Mouse (Mus musculus) testis, adult 2 months (tissue): ENCODE data around the gene Cdc123. TPM values are rescaled to one million over a fixed set of nuclear protein-coding genes. Genes with fewer than 3 reads are reported as not detected.

Source experiments
- H3K27ac ChIP-seq: fragments of 200-500 bp; 2 replicates; pipeline ENCODE4 v1.5.1; 2012; ENCODE audit warnings: low read depth, low read length; ENCODE audit not compliant: control insufficient read depth, insufficient read depth
- H3K27me3 ChIP-seq: fragments of 200-500 bp; 2 replicates; pipeline ENCODE4 v1.6.1; 2012; ENCODE audit warnings: mild to moderate bottlenecking, low read length, moderate library complexity; ENCODE audit not compliant: control insufficient read depth, insufficient read depth
- H3K36me3 ChIP-seq: fragments of 200-500 bp; 2 replicates; pipeline ENCODE4 v1.6.1; 2012; ENCODE audit warnings: mild to moderate bottlenecking, low read length; ENCODE audit not compliant: control insufficient read depth, insufficient read depth
- H3K4me1 ChIP-seq: fragments of 200-500 bp; 2 replicates; pipeline ENCODE4 v1.6.1; 2012; ENCODE audit warnings: low read length; ENCODE audit not compliant: control insufficient read depth, insufficient read depth
- H3K4me3 ChIP-seq: fragments of 200-500 bp; 2 replicates; pipeline ENCODE4 v1.5.1; 2012; ENCODE audit warnings: low read depth, mild to moderate bottlenecking, low read length, moderate library complexity, mixed read lengths; ENCODE audit not compliant: control insufficient read depth
- CTCF ChIP-seq: fragments of 200-500 bp; IDR thresholded peaks from 2 replicates; pipeline ENCODE4 v1.5.1; 2012; ENCODE audit warnings: low read depth, mild to moderate bottlenecking, inconsistent platforms, low read length, moderate library complexity; ENCODE audit not compliant: control insufficient read depth, insufficient read depth, insufficient replicate concordance
- POLR2A ChIP-seq: fragments of 200-500 bp; IDR thresholded peaks from 2 replicates; pipeline ENCODE4 v1.6.1; 2012; ENCODE audit warnings: low read depth, mild to moderate bottlenecking, inconsistent platforms, low read length, moderate library complexity; ENCODE audit not compliant: control insufficient read depth
- polyA plus RNA-seq: library from polyadenylated mRNA; depleted of rRNA; stranded (reverse); fragments of >200 nt; gene quantifications from 2 replicates; pipeline ENCODE4 v1.2.3, GENCODE M21; 2012

Gene Cdc123
- polyA plus RNA-seq, 1 experiment, result 79.7 TPM

DNA sequence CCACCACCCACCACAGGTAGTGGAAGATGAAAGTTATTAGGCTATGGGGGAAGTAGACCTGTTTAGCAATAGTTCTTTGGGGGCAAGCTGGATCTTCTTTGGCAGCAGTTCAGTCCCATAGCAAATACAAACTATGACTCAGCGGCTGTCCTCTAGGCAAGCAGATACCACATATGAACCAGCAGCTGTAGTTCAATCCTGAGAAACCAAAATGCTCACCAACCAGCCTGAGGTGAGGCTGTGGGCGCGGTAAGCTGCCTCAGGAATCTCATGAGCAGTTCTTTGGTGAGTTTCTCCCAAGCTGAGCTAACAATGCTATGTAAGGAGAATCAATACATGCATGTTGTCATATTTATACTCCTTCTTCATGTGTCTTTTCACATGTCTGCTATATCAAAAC, 57.6 kb downstream of the Cdc123 start:
- no peaks in the 10 kb centered on the region for H3K27me3 ChIP-seq
- H3K4me1 ChIP-seq, result no peaks in the 10 kb centered on the region
- H3K36me3 ChIP-seq, result no peaks in the 10 kb centered on the region
- no peak for TF ChIP-seq POLR2A
- TF ChIP-seq CTCF, result no peak
- no peak overlapping the region for H3K27ac ChIP-seq
- no peak overlapping the region for H3K4me3 ChIP-seq

DNA sequence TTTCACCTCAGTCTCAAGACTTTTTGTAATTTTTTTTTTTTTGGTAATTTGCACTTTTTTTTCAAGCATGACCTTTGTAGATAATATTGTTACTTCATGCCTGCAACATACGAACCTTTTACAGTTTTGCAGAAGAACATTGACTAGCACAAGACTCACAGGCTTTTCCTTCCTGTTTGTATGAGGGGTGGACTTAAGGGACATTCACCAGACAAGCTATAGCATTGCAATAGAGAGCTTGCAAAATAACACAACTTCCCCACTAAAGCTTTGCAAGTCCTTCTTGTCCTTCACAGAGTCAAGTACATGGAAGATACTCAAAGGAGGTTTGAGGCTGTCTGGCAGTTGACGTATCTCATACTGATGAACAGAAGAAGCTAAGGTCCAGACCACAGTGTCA, 72.5 kb downstream of the Cdc123 start:
- TF ChIP-seq POLR2A, result no peak
- TF ChIP-seq CTCF, result no peak
- H3K4me3 ChIP-seq, result no peak overlapping the region
- H3K27me3 ChIP-seq, result no peaks in the 10 kb centered on the region
- no peak overlapping the region for H3K27ac ChIP-seq
- H3K36me3 ChIP-seq, result no peaks in the 10 kb centered on the region
- no peaks in the 10 kb centered on the region for H3K4me1 ChIP-seq

DNA sequence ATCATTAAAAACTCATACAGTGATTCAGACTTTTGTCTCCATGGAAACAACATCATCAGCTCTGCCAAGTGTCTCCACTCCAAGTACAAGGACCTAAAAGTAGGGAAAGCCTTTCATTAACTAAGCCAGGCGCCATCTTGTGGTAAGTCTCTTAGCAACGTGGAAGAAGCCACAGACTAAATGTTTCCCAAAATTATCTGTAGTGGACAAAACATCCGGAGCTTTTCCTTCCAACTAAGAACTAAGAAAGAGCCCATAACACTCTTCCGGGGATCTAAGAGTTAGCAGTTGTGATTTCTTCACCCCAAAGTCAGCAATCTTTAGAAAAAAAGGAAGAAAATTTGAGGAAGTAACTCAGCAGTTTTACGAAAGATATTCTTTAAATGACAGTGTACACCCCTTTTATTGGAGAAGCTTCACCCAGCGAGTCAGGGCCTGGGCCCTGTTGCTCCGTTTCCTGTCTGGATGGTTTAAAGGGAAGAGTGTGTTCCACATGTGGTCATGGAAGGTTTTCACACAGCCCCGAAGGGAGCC, 74.2 kb downstream of the Cdc123 start:
- no peak overlapping the region for H3K4me3 ChIP-seq
- TF ChIP-seq CTCF, result no peak
- TF ChIP-seq POLR2A, result no peak
- H3K27me3 ChIP-seq, result no peaks in the 10 kb centered on the region
- no peaks in the 10 kb centered on the region for H3K36me3 ChIP-seq
- no peaks in the 10 kb centered on the region for H3K4me1 ChIP-seq
- H3K27ac ChIP-seq, result no peak overlapping the region

DNA sequence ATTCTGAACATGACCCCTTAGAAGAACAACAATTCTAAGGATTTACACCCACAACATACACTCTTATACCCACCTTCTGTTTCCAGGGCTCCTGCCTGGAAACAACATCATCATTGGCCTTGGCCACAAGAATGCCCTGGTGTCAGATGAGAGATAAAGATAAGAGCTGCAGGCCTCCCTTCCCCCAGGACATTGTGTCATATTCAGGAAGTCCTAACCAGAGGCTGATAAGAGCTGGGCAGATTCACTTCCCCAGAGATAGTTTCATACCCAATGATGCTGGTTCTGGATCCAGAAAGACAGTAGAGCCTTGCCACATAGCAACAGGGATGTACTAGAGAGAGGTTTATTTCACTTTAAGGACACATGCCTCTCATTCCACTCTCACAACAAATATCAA, 75.3 kb downstream of the Cdc123 start:
- TF ChIP-seq POLR2A (no peak), CTCF (no peak)
- no peaks in the 10 kb centered on the region for H3K36me3 ChIP-seq
- H3K27ac ChIP-seq, result no peak overlapping the region
- H3K4me1 ChIP-seq, result no peaks in the 10 kb centered on the region
- no peaks in the 10 kb centered on the region for H3K27me3 ChIP-seq
- H3K4me3 ChIP-seq, result no peak overlapping the region

DNA sequence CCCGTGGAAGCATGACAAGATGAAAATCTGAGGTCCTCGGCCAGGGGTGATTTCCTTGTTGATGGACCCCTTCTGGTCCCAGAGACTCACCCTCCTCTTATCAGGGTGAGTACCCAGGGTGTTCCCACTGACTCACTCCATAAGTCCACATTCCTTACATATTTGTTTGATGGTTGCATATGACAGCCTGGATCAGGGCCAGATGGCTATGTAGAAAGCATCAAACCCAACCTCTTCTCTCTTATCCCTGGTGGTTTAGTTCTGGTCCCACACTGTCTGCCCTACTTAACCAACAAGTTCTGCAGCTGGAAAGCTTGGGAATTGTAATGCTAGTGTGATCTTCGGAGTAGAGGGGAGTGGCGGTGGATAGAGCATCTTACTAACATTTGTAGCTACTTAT, 76.0 kb downstream of the Cdc123 start:
- no peaks in the 10 kb centered on the region for H3K4me1 ChIP-seq
- TF ChIP-seq POLR2A (no peak), CTCF (no peak)

DNA sequence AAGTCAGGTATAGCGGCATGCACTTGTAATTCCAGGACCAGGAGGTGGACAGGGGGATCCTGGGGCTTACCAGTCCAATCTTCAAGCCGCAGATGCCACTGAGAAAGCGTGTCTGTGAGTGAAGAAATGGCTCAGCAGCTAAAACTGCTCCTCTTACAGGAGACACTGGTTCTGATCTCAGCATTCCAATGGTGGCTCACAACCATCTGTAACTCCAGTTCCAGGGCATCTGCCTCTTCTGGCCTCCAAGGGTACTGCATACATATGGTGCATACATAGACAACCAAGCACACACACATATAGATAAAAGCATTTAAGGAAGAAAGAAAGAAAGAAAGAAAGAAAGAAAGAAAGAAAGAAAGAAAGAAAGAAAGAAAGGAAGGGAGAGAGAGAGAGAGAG, 82.9 kb downstream of the Cdc123 start:
- Histone ChIP-seq H3K4me3 (no peak overlapping the region), H3K27ac (no peak overlapping the region), H3K36me3 (no peaks in the 10 kb centered on the region), H3K4me1 (peaks cover 8% of the 10 kb centered on the region), H3K27me3 (no peaks in the 10 kb centered on the region)
- no peak for TF ChIP-seq POLR2A
- no peak for TF ChIP-seq CTCF

More for the DNA sequence above, 76.0 kb downstream of the Cdc123 start:
- Histone ChIP-seq H3K4me3 (no peak overlapping the region), H3K27me3 (no peaks in the 10 kb centered on the region), H3K36me3 (no peaks in the 10 kb centered on the region), H3K27ac (no peak overlapping the region)

DNA sequence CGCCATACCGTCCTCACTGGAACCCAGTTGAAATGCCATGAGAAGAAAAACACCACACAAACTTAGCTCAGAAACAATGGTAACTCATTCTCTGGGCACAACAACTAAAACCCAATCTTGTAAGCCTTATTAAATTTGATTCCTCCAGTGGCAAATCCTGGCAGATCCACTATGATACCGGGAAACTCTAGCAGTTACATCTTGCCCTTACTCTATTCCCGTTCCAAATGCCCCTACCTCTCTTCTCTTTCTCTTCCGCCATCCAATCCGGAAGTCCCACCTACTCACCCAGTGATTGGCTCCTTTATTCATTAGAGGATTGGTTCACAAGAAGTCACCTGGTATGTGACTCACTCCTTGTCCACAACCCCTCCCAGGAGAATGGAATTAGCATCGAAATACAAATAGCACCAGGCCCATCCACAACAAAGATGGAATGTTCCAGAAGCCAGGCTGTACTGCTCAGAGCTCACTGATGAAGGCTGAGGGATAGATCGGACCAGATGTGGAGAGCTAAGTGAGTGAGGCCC, 84.4 kb downstream of the Cdc123 start:
- Histone ChIP-seq H3K4me1 (peaks cover 8% of the 10 kb centered on the region), H3K27me3 (no peaks in the 10 kb centered on the region), H3K36me3 (no peaks in the 10 kb centered on the region), H3K27ac (no peak overlapping the region), H3K4me3 (peak overlapping the region; percentile 49)
- no peak for TF ChIP-seq CTCF

DNA sequence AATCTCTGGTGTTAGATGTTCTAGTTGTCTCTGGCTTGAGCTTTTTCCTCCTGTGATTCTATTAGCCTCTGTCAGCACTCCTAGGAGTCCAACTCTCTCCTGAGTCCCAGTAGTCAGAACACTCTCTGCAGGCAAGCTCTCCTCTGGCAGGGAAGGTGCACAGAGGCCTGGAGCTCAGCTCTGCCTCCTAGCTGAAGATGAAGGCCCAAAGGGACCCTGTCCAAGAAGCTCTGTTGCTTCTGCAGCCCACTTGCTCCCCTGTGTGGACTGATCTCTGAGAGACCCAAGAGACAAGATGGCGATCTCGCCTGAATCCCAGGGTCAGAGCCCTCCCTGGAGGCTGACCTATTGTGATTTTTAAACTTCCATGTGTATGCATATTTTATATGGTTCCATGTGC, 86.4 kb downstream of the Cdc123 start:
- Histone ChIP-seq H3K27ac (no peak overlapping the region), H3K36me3 (no peaks in the 10 kb centered on the region), H3K27me3 (no peaks in the 10 kb centered on the region), H3K4me3 (no peak overlapping the region), H3K4me1 (peaks cover 8% of the 10 kb centered on the region)
- TF ChIP-seq CTCF (no peak), POLR2A (no peak)
